Mouse (Mus musculus) spleen, postnatal 4 days (tissue): ENCODE measurements around the gene Efnb2.
A peak's percentile ranks its signal among the peaks of the same experiment; 100 is the strongest.

ENCODE experiments used
- DNase-seq, 2 experiments: peaks; one replicate each; pipeline ENCODE4 v3.0.0; 2022; ENCODE audit warnings: low spot score in 2 of 2

Gene Efnb2

GRCm38 (mm10) chr8:8661103-8661758 is at the start of gene Efnb2:
Gene Efnb2, minus strand, starts transcription at chr8:8661242.
- peak; percentile 85 to 93 for DNase-seq

- no peak for DNase-seq
Observed at GRCm38 (mm10) chr8:8704813-8705212, 43.8 kb upstream of the Efnb2 start.

DNA sequence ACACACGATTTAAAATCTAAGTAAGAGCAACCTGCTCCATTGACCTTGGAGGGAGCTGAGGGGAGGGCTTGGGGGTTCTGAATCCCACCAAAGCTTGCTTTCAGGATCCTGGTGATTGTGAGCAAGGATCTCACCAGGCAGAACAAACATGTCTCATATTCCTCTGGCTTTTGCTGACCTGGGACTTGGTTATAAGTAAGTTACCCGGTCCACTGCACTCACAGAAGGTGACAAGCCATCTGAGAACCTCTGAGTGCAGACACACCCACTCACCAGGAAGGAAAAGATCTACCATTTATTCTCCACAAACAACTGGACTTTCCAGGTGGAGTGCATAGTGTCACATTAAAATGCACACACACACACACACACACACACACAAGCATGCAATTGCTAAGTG is 42.6 kb upstream of the Efnb2 start:
- DNase-seq, result no peak

DNA sequence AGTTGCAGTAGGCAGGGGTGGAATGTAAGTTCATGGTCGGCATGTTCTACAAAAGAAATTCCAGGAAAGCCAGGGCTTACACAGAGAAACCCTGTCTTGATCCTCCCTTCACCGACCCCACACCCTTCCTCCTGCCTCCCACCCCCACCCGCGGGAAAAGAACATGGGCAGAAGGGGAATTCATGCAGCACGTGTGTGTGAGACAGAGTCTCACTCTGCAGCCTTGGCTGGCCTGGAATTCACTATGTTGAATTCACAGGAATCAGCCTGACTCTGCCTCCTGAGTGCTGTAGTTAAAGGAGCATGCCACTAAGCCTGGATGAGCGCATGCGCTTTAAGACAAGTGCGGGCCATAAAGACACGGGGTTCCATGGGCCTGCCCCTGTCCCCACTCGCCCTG is 39.8 kb upstream of the Efnb2 start:
- no peak for DNase-seq

DNA sequence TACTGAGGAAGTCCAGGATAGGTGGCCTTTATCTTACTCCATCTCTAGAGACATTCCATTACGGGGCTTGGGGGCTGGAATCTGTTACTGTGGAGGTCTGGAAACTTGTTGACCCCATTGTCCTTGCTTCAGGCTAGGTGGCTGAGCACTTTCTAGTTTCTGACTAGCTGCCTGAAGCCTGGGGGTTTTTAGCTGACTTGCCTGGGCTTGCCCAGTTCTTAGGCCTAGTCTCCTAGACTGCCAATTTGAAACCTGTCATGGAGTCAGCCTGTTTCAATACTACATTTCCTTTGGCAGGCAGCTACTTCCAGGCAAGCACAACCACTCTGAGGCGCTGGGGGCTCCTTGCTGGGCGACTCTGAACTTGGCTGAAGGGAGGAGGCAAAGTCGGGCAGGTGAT is 39.2 kb upstream of the Efnb2 start:
- DNase-seq, result no peak

DNA sequence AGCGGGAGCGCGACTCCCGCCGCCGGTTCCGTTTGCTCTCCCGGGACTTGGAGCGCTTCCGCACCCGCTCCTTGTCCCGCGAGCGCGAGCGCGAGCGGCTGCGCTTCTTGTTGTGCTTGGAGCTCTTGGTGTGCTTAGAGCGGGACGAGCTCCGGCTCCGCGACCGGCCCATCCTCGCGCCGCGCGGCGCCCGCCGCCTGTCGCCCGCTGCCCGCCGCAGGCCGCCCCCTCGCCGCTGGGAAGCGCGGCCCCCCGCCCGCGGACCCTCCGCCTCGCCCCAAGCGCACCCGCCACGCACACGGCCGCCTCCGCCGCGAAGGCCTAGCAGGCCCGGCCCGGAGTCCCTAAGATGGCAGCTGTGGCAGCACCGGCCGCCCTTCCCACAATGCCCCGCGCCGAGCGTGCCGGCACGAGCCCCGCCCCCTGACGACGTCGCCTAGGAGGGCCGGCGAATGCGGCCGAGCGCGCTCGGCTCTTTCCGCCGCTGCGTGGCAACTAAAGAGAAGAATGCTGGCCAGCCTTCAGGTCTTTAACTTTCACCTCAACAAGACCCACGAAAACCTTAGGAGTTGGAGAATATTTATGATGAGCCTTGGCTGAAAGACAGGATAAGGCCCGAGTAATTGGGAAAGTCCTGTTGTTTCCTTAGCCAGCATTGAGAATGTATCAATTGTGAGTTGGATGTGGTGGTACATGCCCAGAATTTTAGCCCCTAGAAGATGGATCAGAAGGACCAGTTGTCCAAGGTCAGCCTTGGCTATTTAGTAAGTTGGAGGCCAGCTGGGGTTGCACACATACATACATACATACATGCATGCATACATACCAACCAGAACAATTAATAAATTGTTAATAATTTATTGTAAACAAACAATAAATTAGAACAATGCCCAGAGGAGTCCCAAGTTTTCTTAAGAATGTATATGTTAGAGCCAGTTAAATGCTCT is 29.4 kb upstream of the Efnb2 start, which contains the start of gene Arglu1:
Gene Arglu1, minus strand, starts transcription at position 376 of the 947 bp plus-strand sequence.
- peak; percentile 96 to 98 for DNase-seq

DNA sequence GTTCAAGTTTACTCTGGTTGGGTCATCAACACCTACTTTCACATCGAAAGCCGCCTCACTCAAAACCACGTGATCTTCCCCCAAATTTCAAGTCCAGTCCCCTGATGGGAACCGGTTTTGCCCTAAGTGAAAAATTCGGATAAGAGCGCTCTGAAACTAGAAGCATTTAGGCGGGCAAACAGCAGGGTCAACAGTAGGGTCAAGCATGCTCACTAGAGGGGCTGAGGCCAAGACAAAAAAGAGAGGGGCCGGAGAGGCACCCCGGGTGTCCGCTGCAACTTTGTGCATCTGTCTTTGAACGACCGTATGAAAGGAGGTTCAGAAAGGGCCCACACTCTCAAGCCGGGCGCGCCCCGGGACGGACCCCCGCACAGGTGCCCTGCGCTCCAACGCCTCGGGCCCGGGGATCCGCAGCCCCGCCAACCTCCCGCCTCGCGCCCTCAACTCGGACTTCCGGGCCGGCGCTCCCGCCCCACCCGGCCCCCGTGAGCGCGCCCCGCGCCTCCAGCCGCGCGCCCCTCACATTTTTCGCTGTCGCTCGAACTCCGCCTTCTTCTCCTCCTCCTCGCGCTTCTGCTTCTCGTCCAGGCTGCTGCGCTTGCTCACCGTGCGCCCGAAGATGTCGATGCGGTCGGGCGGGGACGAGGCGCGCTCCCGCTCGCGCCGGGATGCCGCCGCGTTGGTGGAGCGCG is 28.6 kb upstream of the Efnb2 start:
- peak; percentile 65 to 82 for DNase-seq

- no peak for DNase-seq
Observed at GRCm38 (mm10) chr8:8688823-8689453, 27.9 kb upstream of the Efnb2 start.

- DNase-seq, result no peak
Observed at GRCm38 (mm10) chr8:8685517-8685916, 24.5 kb upstream of the Efnb2 start.

DNA sequence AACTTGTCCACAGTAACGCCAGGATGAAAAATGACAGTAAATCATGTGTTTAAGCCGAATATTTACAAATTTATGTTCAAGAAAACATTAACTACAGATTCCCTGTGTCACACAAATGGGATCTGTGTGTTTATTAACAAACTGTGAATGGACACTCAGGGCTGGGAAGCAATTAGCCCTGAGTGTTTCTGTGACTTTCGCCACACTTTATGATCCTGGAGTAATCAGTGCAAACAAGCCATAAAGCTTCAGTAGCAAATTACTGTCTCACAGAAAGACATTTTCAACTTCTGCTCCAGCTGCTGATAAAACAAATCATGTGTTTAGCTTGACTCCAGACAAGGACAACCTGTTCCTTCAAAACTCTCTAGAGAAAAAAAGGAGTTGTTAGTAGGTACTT is 21.7 kb upstream of the Efnb2 start:
- no peak for DNase-seq

GRCm38 (mm10) chr8:8678236-8678635 is 17.2 kb upstream of the Efnb2 start:
- DNase-seq, result no peak

DNA sequence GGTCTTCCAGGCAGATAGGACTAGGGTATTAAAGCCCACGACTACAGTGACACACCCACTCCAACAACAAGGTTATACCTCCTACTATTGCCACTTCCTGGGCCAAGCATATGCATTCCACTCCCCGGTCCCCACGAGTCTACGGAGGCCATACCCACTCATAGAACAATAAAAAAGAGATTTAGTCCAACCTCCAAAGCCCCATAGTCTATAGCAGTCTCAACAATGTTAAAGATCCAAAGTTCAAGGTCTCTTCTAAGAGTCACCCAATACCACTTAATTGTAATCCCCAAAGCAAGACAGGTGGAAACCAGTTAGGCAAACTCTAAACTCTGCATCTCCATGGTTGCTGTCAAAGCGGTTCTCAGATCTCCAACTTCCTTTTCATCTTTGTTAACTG is 13.8 kb upstream of the Efnb2 start:
- DNase-seq, result no peak

DNA sequence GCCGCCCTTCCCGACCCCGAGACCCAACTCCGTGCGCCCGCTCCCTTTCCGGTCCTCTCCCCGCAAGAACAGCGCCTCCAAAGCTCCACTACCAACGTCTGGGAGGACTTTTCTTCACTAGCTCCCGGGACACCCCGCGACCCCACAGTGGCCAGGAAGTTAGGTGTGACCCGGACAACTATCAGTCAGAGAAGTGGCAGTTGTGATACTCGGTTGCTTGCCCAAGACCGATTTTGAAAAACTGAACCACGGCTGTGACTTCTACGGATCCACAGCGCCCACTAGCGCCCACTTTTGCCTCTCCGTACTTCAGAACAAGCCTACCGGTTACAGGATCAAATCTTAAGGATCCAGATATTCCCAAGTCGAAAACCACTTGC is 707 bp upstream of the Efnb2 start:
- DNase-seq, result peak; percentile 82 to 92

DNA sequence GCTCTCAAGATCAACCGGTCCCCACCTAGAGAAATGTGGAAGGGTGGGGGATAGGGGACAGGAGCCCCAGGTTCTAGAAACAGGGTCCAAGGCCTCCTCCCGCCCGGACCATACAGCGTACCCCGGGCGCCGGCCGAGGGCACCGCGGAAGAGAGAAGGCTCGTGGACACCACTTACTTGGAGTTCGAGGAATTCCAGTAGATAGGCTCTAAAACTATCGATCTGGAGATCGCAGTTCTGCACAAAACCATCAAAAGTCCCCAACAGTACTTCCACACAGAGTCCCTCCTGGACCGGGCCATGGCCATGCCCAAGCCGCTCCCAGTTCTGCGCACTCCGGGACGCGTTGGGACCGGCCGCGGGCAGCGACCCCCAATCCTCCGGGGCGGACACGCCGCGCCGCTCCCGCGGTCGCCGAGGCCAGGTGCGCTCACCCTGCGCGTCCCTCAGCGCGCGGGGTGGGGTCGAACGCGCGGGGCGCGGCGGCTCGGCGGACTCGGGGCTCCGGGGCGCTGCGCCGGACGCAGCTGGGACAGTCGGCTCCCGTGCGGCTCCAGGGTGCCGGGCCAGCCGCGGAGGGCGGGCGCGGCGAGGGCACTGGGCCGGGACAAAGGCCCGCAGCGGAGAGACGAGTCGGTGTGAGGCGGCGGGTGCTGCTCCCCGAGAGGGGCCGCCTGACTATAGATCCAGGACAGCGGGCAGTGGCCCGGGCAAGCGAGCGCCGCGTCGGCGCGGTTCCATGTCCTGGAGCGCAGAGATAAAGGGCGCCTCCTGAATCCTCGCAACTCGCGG is 539 bp downstream of the Efnb2 start:
- DNase-seq, result no peak

DNA sequence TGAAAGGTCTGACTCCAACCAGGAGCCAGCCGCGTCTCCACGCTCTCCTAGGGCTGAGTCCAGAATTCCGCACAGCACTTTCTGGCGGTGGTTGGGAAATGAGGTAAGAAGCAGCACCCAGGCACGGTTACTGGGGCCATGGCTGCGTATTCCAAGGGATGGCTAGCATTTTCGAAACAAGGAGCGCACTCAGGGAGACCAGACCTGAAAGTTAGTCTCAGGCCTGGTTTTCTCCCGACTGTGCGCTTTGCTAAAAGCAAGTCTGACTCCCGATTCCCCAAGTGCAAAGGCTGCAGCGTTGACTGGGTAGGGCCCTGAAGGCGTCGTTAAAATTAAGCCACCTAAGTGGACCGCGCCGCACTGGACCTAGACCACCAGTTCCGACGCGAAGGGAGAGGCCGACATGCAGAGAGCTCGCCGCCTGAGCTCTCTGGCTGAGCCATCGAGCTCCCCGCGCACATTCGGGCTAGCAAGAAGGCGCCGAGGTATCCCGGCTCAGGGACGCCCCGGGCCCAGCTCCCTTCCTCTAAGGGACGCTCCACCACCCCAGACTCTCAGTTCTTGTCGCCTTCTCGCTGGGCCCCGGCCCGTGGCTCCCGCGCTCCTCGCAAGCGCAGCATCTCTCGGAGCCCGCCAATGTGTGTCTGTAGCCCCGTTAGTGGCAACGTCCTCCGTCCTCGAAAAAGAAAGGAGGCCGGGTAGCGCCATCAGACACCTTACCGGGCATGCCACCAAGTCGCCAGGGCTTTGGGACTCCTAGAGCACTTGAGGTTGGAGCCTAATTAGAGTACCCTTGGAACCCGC is 1.3 kb downstream of the Efnb2 start:
- DNase-seq, result peak in 1 of 2 experiments; percentile 64

DNA sequence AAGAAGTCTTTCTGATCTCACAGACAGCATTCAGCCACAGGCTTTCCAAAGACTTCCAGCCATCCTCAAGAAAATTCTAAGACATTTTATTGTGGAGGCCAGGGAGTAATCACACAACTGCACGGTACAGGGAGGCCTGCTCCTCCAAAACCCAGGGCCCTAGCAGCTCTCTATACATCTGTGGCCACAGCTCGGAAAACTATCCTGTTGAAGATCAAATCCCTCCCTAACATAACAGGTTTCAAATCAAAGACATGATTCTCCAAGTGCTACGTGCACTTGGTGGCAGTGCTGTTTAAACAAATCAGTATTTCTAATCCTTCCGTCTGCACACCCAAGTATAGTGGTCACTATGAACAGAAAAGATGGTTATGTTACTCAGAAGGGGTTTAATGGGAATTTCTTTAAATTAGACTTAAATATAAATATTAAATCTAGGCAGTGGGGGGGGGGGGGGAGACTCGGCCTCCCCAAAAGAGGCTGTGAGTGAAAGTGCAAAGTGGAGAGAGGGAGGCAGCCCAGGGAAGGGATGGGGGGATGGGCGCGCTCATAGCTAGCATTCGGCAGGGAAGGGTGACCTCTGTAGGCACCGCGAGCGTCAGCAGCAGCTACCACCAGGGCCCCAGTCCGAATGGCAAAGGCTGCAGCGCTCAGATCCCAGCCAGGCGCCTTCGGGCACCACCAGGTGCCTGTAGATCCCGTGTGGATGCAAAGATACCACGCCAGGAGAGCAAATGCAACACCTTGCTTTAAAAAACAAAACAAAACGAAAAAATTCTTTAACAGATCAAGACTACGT is 2.4 kb downstream of the Efnb2 start:
- peak; percentile 52 to 74 for DNase-seq

DNA sequence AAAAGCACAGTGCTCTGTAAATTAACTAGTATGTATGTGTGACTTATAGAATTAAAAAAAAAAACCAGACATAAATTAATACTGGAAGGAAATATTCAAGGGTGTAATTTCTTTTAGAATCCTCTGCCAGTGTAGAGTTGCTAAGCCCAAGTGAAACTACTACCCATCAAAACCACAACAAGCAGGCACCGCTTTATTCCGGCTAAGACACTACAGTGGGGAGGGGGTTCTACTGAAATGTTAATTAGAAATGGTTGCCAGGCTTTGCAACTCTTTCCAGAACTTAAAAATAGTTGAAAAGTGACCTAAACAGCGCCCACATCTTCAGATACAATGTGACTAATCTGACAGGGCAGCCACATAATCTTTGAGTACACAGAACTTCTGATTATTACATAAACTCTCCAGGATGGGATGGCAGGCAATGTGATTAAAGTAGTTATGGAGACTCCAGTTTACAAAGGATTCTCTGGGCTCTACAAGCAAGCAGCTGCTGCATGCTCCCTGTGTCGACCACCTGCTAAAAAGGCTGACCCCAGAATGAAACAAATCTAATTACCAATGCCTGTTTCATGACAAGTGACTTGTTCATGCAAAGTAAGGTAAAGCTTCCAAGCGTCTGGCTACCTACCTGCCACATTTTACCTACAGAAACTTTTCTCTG is 3.2 kb downstream of the Efnb2 start:
- no peak for DNase-seq

DNA sequence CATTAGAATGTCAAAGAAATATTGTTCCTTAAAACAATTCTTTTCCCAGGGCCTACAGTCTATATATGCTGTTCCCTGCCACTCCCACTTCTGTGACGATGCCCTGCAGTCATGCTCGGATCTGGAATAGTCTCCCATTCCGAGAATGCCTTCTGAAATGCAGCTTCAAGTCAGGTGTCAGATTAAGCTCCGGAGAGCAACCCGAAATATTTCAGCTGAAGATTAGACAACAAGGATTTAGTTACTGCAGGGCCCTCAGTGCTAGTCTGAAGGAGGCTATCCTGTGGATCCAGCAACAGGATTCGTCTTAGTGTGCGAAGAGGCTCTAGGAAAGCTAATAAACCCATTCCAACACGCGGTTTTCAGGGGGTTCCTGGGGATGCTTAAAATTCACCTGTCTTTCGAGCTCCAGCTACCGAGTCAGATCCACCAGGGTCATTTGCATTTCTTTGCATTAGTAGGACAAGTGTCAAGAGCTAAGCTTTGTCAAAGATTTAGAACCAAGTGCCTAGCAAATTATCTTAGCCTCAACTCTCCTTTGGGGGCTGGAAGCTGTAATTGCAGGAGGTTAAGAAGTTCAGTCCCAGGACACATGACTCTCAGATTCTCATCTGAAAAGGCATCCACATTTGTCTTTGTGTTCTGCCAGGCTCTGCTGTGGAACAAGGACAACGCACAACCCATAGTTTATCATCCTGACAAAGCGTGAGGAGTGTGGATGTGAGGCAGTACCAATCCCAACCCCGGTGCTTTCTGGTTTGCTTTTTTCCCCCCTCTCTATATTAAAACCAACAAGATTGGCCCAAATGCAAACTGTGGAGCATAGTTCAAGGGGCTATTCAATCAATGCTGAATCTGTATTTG is 4.2 kb downstream of the Efnb2 start:
- no peak for DNase-seq
